Mouse (Mus musculus) adrenal gland, adult (tissue): ENCODE measurements around the gene Mboat1.

Experiments used
- DNase-seq, 2 experiments: peaks; one replicate each; pipeline ENCODE4 v3.0.0; 2022 to 2023; ENCODE audit warnings: low spot score in 1 of 2; ENCODE audit not compliant: inconsistent age in 2 of 2

Mboat1 gene

DNA sequence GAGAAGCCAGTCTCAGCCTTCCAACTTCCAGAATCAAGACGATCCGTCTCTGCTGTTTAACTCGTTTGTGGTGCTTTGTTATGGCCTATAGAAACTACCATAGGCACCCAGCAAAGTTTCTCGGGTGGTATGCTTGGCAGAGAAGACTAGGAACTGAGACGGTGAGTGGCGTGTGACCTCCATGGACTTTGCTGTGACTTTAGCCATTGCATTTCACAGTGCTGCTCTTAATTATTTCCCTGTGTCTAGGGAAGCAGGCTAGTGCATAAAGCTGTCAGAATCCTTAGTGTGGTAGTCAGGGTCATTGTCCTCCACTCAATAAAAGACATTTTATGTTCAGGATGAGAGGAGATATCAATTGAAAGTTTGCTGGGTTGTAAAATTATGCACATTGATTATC lies 49.3 kb downstream of the Mboat1 start:
- no peak for DNase-seq

DNA sequence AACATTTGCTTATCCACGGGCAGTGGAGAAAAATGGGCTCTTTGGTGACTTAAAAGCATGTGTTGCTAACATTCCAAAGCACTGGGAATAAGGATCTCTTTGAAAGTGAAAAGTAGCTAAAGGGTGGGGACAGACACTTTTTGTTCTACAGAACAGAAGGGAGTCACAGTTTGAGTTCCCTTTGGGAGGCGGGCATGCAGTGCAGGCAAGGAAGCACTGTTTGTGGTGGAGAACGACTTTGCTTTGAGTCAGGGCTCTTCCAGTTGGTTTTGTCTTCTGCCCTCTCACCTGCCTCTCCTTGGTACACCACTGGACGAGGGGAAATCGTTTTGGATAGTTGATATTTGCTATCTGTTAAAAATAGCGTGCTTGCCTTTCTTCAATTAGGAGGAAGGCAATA lies 49.7 kb downstream of the Mboat1 start:
- DNase-seq, result no peak

DNA sequence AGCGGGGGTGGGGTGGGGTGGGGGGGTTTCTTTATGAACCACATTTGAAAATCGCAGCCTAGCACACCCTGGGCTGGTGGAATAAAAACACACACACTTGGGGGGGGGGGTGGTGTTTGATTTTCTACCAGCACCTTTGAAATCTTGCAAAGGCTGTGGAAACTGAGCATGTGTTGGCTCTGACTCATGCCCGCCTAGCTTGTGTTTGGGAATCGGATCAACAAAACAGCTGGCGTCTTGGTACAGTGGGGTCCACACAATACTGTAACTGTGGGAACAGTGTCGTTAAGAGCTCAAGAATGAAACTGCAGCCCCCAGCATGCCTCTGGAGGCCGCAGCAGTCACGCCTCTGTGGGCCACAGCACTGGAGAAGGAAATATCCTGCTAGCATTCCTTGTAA lies 50.2 kb downstream of the Mboat1 start:
- no peak for DNase-seq

DNA sequence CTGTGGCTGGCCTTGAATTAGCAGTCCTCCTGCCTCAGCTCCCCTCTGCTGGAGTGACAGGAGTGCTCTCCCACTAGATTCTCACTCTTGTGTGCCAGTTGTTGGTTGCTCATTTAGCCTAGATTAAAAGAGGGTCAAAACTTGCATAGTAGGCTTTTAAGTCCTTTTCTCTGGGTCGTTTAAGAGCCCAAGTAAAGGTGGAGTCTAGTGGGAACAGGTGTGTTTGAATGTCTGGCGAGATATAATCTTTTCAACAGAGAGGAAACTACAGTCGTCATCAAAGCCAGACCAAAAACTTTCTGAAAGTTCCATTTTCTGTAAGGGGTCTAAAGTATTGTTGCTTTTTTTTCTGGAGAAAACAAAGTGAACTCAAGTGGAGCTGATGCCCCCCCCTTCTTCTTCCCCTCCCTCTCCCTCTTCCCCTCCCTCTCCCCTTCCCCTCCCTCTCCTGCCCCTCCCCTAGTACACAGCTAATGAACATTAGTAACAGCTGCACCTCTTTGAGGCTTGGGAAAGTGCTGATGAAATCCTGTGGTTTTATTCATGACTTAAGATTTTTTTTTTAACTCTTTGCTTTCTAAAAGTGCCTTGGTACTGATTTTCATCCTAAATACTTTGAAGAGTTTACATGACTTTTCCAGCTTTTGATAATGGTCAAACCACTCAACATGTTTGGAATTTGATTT lies 55.9 kb downstream of the Mboat1 start:
- DNase-seq, result no peak

DNA sequence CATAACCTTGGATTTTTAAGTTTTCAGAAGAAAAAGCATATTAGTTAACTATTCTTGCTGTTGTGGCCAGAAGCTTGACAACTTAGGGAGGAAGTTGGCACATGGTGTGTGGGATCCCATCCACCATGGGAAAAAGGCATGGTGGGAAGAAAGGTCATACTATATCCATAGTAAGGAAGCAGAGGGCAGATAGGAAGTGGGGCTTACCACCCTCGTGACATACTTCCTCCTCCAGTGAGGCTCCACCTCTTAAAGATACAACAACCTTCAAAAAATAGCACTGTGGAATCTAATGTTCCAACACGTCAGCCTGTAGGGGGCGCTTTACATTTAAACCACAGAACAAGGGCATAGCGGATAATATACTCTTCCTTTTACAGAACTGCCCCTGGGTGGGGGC lies 57.1 kb downstream of the Mboat1 start:
- no peak for DNase-seq

DNA sequence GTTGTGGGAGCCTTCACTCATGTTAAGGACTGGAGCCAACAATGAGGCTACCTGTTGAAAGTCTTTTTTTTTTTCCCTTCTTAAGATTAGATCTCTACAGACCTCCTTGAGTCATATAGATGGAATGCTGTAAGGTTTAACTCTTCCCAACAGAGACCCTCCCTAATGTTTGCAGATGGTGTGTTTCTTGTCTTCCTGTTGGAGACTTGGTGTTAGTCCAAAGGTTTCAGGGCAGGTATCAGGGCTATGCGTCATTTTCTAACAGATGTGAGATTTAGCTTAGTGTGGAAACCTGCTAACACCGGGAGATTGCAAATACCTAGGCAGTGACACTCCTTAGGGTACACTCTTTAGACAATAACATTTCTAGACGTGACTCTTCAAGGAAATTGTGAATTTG lies 58.5 kb downstream of the Mboat1 start:
- DNase-seq, result no peak

DNA sequence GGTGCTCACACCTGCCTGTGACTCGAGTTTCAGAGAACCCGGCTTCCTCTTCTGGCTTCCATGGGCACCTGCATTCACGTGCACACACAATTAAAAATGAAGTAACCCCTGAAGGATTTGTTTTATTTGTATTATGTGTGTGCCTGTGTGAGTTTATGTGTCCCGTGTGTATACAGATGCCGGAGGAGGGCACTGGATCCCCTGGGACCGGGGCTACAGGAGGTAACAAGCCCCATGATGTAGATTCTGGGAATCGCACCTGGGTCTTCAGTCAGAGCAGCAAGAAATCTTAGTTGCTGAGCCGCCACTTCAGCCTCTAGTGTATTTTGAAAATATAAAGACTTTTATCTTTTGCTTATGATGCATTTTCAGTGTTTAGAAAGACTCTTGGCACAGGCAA lies 60.4 kb downstream of the Mboat1 start:
- no peak for DNase-seq

DNA sequence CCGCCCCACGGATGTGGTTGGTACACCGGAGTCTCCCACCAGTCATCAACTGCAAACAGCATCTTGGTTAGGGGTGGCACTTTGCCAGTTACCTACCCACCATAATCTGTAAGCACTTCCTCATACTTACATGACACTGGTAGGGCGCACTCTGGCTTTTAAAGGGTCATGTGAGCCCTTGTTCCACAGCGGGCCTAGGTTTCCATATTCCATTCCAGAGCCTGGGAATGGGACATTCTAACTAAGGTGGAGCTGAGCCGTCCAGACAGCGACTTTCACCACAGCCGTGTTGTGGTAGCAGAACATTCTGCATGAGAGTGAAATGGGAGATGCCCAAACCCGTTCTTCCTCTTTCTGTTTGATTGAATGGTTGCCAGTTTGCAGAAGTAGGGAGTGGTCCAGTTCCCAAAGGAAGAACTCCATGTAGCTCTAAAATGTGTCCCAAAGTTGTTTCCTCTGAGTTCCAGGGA lies 61.8 kb downstream of the Mboat1 start:
- no peak for DNase-seq

DNA sequence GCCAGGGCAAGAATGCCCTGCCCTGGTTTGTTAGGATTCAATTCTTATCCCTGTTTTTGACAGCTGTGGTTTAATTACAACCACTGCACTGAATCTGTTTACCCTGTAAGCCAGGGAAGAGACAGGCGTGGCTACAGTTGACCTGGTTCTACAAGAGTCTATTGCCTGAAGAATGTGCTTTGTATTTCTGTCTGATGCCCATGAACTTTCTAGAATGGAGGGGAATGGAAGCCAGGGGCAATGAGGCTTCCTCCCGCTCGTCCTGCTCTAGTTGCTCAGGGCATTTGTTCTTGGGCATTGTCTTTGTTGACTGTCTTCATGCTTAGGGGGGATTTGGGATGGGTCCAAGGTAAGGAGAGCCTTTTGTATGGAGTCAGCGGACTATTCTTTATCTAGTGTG lies 63.5 kb downstream of the Mboat1 start:
- no peak for DNase-seq

DNA sequence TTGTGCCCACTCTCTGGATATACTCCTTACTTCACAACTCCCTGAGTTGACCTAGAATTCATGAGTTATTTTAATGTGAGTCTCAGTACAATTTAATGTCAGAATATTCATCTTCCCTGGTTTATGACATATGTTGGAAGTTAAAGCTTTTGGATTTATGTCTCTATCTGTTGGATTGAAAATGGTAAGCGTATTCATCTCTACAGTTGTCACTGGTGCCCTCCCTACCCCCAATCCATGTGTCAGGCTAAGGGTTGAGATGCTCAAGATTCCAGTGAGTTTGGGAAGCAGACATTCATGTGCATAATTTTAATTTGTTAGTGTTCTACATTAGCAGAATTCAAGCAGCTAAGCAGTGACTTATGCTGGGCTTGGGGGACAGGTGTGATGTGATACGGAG lies 64.4 kb downstream of the Mboat1 start:
- no peak for DNase-seq

DNA sequence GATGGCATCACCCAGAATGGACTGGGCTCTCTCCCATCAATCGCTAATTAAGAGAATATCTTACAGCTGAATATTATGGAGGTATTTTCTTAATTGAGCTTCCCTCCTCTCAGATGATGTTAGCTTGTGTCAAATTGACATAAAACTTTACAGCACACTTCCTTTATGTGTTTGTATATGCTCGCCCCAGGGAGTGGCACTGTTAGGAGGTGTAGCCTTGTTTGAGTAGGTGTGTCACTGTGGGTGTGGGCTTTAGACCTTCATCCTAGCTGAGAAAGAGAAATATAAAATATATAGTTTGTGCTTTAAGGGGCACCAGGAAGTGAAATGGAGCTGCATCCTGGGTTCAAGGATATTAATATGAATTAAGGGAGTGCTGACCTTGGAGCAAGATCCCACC lies 66.7 kb downstream of the Mboat1 start:
- no peak for DNase-seq

DNA sequence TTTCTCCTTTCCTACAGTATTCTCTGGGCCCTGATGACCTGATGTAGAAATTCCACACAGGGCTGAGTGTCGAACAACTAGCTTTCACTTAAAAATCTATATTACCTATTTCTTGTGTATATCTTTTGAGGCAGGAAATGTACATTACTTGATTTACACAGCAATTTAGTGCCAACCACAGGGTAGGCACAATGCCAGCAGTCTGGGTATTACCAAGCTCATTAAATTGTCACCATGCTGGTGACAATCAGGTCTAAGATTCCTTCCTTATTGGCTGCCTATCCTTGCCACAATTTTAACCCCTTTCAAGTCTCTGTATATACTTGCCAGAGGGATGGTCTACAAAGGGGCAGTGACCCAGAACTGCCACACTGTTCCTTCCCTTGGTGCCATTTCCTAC lies 71.9 kb downstream of the Mboat1 start:
- no peak for DNase-seq

DNA sequence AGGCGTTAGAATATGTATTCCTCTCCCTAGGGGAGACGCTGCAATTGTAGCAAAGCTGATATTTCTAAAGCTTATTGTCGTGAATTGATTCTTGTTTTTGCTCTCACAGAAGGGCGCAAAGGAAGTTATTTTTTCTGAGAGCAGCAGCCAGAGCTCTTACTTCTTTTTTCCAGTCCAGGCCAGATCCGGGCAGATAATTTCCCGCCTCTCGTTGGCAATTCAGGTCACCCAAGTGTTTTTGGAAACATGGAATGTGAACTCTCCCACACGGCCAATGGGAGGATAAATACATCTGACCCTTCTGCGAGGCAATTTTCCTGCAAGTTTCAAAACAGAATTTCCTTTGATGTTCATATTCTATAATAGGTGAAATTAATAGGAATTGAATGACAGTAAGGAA lies 77.0 kb downstream of the Mboat1 start:
- no peak for DNase-seq

DNA sequence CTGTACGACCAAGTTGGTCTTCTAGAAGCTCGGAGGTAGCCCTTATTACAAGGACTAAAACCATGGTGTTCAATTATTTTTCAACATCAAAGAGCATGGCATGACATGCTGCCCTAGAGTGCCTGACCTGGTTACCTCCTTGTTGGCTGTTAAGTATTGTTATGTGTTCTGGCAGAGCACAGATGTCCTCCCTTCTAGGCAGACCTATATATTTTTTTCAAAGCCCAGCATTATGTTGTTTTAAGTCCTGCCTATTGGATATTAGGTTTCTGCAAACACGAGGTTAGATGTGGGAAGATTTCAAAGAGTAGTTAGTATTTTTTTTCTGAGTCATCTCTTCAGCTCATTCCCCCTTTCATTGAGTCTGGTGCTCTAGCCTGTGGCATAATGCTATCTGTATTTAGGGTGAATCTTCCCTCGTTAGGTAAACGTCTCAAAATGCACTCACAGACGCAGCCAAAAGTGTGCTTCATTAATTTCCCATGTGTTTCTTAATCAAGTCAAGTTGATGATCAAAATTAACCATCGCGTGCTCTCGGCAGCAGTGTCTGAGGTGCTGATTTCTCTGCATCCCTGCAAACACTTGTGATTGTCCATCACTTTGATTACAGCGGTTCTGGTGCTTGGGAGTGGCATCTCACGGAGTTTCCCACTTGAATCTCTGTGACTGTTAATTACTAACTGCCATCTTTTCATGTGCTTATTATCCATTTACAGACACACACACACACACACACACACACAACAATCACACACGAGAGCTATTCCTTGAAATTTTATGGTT lies 81.5 kb downstream of the Mboat1 start:
- DNase-seq, result no peak

DNA sequence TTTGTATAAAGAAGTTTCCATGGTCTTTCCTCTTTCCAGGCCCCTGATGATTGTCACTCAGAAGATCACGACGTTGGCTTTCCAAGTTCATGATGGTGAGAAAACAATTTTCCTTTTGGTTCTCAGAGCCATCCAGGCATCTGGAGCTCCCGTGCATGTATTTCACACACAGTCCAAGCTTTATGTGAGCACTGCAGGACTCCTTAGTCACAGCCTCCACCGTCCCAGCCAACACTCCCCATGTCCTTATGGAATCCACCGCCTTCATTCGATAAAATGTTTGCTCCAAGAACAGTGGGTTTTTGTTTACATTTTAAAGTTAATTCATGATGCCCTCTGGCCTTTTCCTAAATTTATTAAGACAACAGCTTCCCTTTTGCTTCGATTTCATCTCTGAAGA lies 83.3 kb downstream of the Mboat1 start:
- no peak for DNase-seq

DNA sequence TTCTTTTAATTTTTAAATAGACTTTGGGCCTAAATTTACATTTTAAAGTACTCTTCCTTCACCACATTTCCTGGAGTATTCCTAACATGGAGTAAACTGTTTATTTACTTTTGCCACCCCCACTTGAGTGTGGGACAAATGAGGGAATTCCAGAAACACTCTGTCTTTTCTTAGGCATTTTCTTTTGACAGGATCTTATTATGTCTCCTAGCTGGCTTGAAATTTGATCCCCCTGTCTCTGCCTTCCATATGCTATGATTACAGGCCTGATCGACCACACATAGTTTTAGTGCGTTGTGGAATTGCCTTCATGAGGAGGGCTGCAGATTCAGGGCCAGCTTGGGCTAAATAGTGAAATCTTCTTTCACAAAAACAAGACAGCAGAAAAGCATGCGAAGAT lies 85.0 kb downstream of the Mboat1 start:
- DNase-seq, result no peak

DNA sequence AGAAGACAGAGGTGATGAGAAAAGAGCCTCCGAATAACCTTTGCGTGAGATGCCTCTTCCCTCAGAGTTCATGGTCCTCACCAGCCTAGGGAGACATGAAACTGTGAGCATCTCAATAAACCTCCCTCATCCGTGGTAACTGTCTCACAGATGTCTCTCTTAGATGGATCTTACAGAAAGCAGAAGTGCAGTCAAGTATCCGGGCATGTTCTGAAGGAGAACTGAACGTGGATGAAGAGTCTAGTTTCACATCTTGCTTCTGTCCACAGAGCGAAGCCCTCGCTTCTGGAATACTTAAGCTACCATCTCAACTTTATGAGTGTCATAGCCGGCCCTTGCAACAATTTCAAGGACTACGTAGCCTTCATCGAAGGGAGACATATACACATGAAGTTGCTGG lies 87.8 kb downstream of the Mboat1 start:
- DNase-seq, result no peak

DNA sequence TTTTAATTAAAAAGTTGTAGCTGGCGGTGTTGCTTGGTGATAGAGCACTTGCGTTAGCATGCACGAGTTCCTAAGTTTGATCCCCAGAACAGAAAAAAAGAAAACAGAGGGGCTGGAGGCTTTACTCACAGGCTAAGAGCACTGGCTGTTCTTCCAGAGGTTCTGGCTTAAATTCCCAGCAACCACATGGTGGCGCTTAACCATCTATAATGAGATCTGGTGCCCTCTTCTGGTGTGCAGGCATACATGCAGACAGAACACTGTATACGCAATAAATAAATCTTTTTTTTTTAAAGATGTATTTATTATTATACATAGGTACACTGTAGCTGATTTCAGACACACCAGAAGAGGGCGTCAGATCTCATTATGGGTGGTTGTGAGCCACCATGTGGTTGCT lies 88.4 kb downstream of the Mboat1 start:
- no peak for DNase-seq

DNA sequence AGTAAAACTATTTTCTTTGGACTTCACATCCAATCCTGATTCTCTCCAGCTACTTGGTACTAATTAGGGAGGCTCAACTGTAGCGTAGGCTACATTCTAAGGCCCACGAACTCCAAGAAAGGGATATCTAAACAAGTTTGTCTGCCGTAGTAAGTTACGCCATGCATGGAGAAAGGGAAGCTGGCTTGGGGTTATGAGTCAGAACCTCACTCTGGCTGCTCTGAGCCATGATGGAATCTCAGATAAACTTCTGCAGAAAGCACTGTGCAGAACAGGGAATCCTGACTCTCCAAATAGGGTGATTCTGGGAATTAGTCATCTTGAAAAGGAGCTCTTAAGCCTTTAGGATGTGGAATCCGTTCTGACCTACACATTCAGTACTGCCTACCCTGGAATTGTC lies 92.5 kb downstream of the Mboat1 start:
- no peak for DNase-seq

DNA sequence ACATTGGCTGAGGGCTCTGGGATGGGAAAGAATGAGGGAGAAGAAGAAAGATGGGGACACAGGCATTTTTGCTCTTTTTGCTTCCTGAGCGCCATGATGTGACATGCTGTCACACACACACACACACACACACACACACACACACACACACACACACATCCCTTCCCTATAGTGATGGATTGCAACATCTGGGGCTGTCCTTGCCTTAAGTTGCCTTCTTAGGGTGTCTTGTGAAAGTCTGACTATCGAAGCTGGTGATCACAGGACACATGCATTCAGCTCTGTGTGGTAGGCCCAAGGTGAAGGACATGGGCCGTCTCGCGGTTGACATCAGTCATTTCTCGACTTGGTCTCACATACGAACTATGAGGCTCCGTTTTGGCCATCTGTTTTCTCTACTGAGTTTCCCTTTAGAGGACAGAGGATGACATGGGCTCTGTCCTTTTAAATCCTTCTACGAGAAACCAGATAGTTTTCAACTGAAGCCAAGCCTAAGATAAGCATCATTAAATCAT lies 93.4 kb downstream of the Mboat1 start:
- DNase-seq, result peak in 1 of 2 experiments; percentile 56

DNA sequence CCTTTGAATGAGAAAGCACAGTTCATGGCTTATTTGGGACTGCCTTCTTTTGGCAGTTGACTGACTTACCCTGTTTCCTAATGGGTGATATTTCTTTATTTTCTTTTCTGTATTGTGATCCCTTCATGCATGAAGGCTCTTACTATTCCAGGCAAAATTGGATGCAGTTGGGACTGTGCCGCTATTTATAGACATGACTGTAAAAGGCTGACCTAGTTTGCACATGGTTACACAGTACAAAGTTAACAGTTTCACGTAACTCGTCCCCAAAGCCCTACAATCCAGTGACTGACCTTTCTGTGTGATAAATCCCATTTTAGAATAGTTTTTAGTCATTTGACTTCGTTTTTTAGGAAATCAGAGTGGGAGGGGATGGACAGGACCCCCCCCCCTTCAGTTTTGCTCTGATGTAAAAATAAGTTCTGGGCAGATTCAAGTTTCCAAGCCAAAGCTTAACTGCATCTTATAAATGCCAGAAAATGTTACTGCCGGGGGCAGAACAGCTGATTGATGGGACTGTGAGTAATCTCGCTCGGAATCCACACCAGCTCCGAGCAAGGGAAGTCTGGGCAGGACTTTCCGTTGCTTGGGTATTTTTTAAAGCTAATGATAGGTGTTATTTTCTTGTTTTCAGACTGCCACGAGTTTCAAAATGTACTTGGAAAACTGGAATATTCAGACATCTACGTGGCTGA lies 98.9 kb downstream of the Mboat1 start:
- peak; percentile 49 to 75 for DNase-seq

DNA sequence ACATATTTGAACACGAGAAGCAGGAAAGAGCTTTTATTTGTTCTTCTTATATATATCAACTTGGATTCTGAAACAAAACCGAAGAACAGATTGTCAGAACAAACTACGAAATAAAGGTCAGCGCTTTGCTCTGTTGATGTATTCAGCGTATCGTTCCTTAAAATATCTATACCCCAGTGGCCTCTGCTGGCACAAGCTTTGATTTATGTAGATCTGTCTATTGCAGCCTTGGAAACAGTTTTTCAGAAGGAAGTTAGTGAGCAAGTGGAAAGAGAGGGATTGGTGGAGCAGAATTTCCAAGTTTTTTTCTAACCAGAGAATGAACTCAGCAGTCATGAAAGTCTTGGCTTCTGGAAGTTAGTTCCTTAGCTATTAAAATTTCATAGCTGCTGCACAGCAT lies 103.1 kb downstream of the Mboat1 start:
- peak in 1 of 2 experiments; percentile 64 for DNase-seq
